Mouse (Mus musculus) frontal cortex, postnatal 10 days (tissue): ENCODE data around the gene 6030452D12Rik.

ENCODE experiments used
- DNase-seq, 2 experiments: peaks; one replicate each; pipeline ENCODE4 v3.0.0; 2022; ENCODE audit warnings: low spot score in 2 of 2, mixed read lengths in 1 of 2

The 6030452D12Rik gene

GRCm38 (mm10) chr8:106500018-106500685, at the start of gene 6030452D12Rik:
TSS of gene 6030452D12Rik (plus strand) at chr8:106500522.
- DNase-seq = no peak

GRCm38 (mm10) chr8:106451301-106452085, 48.8 kb upstream of the 6030452D12Rik start:
- no peak for DNase-seq

- no peak for DNase-seq
These were observed 47.4 kb upstream of the 6030452D12Rik start for GRCm38 (mm10) chr8:106452701-106453481.

- DNase-seq = no peak
These were observed 46.3 kb upstream of the 6030452D12Rik start for GRCm38 (mm10) chr8:106454036-106454435.

- DNase-seq = no peak
These were observed 38.2 kb upstream of the 6030452D12Rik start for GRCm38 (mm10) chr8:106462131-106462530.

- DNase-seq = no peak
These were observed 36.5 kb upstream of the 6030452D12Rik start for GRCm38 (mm10) chr8:106463795-106464194.

GRCm38 (mm10) chr8:106469485-106469884, 30.8 kb upstream of the 6030452D12Rik start:
- DNase-seq = no peak

GRCm38 (mm10) chr8:106474001-106474400, 26.3 kb upstream of the 6030452D12Rik start:
- DNase-seq = no peak

GRCm38 (mm10) chr8:106504241-106504640, 3.9 kb downstream of the 6030452D12Rik start:
- DNase-seq = no peak

GRCm38 (mm10) chr8:106505328-106505965, 5.1 kb downstream of the 6030452D12Rik start:
- DNase-seq = no peak

GRCm38 (mm10) chr8:106506106-106506505, 5.8 kb downstream of the 6030452D12Rik start:
- DNase-seq = no peak

GRCm38 (mm10) chr8:106507761-106508331, 7.5 kb downstream of the 6030452D12Rik start:
- DNase-seq = peak in 1 of 2 experiments; percentile 15

- no peak for DNase-seq
These were observed 8.1 kb downstream of the 6030452D12Rik start for GRCm38 (mm10) chr8:106508456-106508855.

- DNase-seq = no peak
These were observed 8.9 kb downstream of the 6030452D12Rik start for GRCm38 (mm10) chr8:106509079-106509780.

- DNase-seq = no peak
These were observed 10.1 kb downstream of the 6030452D12Rik start, which contains the start of gene Cdh3 for GRCm38 (mm10) chr8:106510365-106510975. TSS of gene Cdh3 (plus strand) at chr8:106510891.

- no peak for DNase-seq
These were observed 10.8 kb downstream of the 6030452D12Rik start for GRCm38 (mm10) chr8:106511065-106511501.

- no peak for DNase-seq
These were observed 11.3 kb downstream of the 6030452D12Rik start for GRCm38 (mm10) chr8:106511531-106512041.

GRCm38 (mm10) chr8:106512475-106513150, 12.3 kb downstream of the 6030452D12Rik start:
- no peak for DNase-seq

GRCm38 (mm10) chr8:106515946-106516479, 15.7 kb downstream of the 6030452D12Rik start:
- DNase-seq = no peak
